Mouse (Mus musculus) urinary bladder, postnatal 36 days (tissue): ENCODE measurements around the gene Kcnj16.

Experiments
- DNase-seq, 2 experiments: peaks; one replicate each; pipeline ENCODE4 v3.0.0; 2022; ENCODE audit warnings: low spot score in 2 of 2, mixed read lengths in 1 of 2

Gene Kcnj16

GRCm38 (mm10) chr11:111054854-111055822, 87.3 kb downstream of the Kcnj16 start:
- no peak for DNase-seq

DNA sequence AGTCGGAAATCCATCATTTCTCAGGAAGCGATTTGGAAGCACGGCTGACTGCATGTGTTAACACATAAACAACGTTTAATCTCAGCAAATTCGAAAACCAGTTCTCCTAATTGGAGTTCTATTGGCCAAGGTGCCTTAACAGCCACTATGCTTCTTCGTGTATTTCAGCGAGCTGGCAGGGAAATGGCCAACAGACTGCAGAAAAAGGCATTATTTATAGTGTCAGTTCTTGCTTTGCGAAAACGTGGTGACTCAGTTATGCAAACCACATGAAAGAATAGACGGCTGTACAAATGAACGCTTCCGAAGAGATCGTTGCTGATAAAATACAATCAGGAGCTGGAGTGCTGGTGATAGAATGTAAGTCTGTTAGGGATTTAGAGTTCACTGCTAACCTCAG, 88.2 kb downstream of the Kcnj16 start:
- DNase-seq = no peak

DNA sequence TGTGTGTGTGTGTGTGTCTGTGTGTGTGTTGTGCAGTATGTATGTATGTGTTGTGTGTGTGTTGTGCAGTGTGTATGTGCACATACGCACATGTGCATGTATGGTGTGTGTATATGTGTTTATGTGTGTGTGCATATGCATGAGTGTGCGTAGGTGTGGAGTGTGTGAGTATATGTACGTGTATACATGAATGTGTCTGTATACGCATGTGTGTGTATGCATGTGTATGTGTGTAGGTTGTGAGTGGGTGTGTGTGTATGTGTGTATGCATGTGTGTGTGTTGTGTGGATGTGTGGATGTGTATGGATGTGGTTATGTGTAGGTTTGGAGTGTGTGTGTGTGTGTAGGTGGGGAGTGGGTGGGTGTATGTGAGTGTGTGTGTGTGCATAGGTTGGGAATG, 89.6 kb downstream of the Kcnj16 start:
- no peak for DNase-seq

- DNase-seq = no peak
Observed at GRCm38 (mm10) chr11:111059440-111059839, 91.6 kb downstream of the Kcnj16 start.

- no peak for DNase-seq
Observed at GRCm38 (mm10) chr11:111060216-111060615, 92.4 kb downstream of the Kcnj16 start.

GRCm38 (mm10) chr11:111064751-111065527, 97.1 kb downstream of the Kcnj16 start:
- DNase-seq = peak; percentile 9 to 13

DNA sequence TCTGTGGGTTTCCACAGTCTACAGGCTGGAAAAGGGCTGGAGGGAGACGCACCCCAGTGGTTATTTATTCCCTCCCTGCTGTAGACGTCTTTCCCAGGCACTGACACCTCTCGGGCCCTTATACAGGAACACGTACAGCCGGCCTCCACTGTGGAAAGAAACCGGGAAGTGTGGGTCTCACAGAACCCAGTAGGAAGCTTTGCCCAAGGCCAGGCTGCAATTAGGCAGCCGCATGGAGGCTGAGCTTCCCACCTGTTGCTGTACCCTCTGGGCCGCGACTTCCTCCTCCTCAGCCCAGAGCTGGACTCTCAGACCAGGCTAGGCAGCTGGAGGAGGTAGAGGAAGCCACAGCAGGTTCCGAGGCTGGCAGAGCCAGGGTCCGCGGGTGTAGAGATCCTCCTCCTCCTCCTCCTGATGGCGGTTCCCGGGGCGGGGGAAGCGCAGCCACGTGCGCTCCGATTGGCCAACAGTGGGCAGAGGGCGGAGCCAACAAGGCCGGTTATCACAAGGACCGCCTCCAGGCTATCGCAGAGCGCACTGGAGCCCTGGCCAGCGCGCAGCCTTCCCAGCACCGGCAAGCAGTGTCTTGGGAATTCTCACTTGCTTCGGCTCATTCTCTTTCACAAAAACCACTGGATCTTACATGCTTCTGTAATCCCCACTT, 97.9 kb downstream of the Kcnj16 start, which contains the start of gene Kcnj2:
Kcnj2 (plus strand) TSS at position 530 of the 664 bp plus-strand sequence.
- peak; percentile 84 to 93 for DNase-seq

GRCm38 (mm10) chr11:111066299-111066691, 98.5 kb downstream of the Kcnj16 start:
- DNase-seq = no peak

DNA sequence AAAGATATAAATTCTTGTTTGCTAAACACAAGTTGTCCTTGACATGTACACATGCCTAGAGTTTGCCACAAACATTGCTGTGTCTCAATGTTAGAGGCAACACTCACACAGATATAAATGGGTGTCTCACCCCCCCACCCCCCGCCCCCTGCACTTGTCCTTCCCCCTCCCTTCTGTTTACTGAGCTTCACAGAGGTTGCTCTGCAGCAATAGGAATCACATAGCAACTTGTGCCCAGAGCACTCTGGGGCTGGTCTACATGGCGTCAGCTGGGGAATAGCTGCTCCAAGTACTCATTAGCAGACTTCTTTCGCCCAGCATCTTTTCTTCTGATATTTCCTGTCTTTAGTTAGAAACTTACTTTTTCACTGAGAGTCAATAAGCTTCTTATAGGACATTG, 100.0 kb downstream of the Kcnj16 start:
- no peak for DNase-seq

GRCm38 (mm10) chr11:111070460-111070859, 102.6 kb downstream of the Kcnj16 start:
- no peak for DNase-seq

- no peak for DNase-seq
Observed at GRCm38 (mm10) chr11:111074131-111074530, 106.3 kb downstream of the Kcnj16 start.
